ENCODE assay signal across 21 mouse cellular contexts in the genomic region with DNA sequence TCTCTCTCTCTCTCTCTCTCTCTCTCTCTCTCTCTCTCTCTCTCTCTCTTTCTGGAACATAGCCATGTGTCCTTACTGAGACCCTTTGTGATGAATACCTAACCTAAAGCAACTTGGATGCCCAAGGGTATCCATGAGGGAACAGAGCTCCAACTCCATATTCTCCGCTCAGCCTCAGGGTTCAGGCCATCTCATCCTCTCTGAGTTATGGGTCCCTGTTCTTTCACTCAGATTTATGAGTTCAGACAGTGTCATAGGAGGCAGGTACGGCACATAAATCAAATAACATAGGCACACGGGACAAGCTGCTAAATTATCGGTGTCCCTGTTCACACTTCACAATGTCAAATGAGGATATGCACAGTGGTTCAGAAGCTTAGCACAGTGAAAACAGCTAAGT.
"Had no signal": no experiment of that assay in that cellular context is flagged by ENCODE, and none has a peak within 500 bp of the region (broad histone marks: within the 10 kb centered on the region; RNA-seq: fewer than 3 reads in every experiment).

No protein-coding gene starts in this region.

- DNase-seq: liver, embryonic 13.5 days; liver, postnatal 0 days; lung, adult 2 months; lung, postnatal 14 days; lung, postnatal 36 days; midbrain, embryonic 14.5 days; right cerebral cortex, postnatal 14 days; thymus, adult 2 months; thymus, postnatal 25 days; thymus, postnatal 4 days had no signal

- H3K27me3 ChIP-seq: liver, embryonic 13.5 days; liver, embryonic 15.5 days; lung, embryonic 15.5 days; megakaryocyte, embryonic 14.5 days; midbrain, embryonic 12.5 days; stomach, embryonic 15.5 days had no signal

- H3K4me3 ChIP-seq: liver, embryonic 13.5 days; liver, embryonic 15.5 days; lung, embryonic 15.5 days; megakaryocyte, embryonic 14.5 days; midbrain, embryonic 10.5 days; midbrain, embryonic 12.5 days; myocyte; stomach, embryonic 15.5 days had no signal

- H3K4me2 ChIP-seq: liver, embryonic 13.5 days; liver, embryonic 15.5 days; lung, embryonic 15.5 days; midbrain, embryonic 12.5 days; stomach, embryonic 15.5 days had no signal

- H3K9me3 ChIP-seq: liver, embryonic 13.5 days; liver, embryonic 15.5 days; lung, embryonic 15.5 days; megakaryocyte, embryonic 14.5 days; midbrain, embryonic 10.5 days; midbrain, embryonic 12.5 days; stomach, embryonic 15.5 days had no signal

- ATAC-seq: liver, postnatal 0 days; lung, postnatal 0 days; midbrain, embryonic 16.5 days had no signal

- H3K36me3 ChIP-seq: liver, embryonic 13.5 days; liver, embryonic 15.5 days; lung, embryonic 15.5 days; midbrain, embryonic 10.5 days; midbrain, embryonic 12.5 days; stomach, embryonic 15.5 days had no signal

- H3K9ac ChIP-seq: liver, embryonic 13.5 days; liver, embryonic 15.5 days; liver, postnatal 0 days; lung, embryonic 15.5 days; midbrain, embryonic 12.5 days; stomach, embryonic 15.5 days had no signal

- H3K27ac ChIP-seq: liver, embryonic 13.5 days; liver, embryonic 15.5 days; lung, embryonic 15.5 days; macrophage; midbrain, embryonic 10.5 days; midbrain, embryonic 12.5 days; stomach, embryonic 15.5 days; stomach, postnatal 0 days had no signal

- H3K4me1 ChIP-seq: liver, embryonic 13.5 days; liver, embryonic 15.5 days; lung, embryonic 15.5 days; megakaryocyte, embryonic 14.5 days; midbrain, embryonic 10.5 days; midbrain, embryonic 12.5 days; stomach, embryonic 15.5 days had no signal
